Mouse (Mus musculus) forebrain, postnatal 0 days (tissue): Measurements from ENCODE around the gene Tspan3. TPM values are rescaled to one million over a fixed set of nuclear protein-coding genes. Genes with fewer than 3 reads are reported as not detected.
A peak's percentile ranks its signal among the peaks of the same experiment; 100 is the strongest.

Source experiments
- ATAC-seq: fragments of 200-750 bp; cut with Nextera tagmentation; 2 replicates; pipeline ENCODE4 v1.8.0; 2017; ENCODE audit warnings: mild to moderate bottlenecking, moderate library complexity
- DNase-seq: peaks from one replicate; pipeline ENCODE4 v3.0.0-alpha.2; 2015
- H3K27ac ChIP-seq: fragments of 300-500 bp; sonication (generic); 2 replicates; pipeline ENCODE4 v1.5.1; 2014; ENCODE audit warnings: low read depth, mild to moderate bottlenecking, antibody characterized with exemption, low read length, moderate library complexity, mixed read lengths
- H3K27me3 ChIP-seq: fragments of 300-500 bp; sonication (generic); 2 replicates; pipeline ENCODE4 v1.6.1; 2014; ENCODE audit warnings: mild to moderate bottlenecking, low read length, mixed read lengths; ENCODE audit not compliant: insufficient read depth
- H3K36me3 ChIP-seq: fragments of 300-500 bp; sonication (generic); 2 replicates; pipeline ENCODE4 v1.6.1; 2014; ENCODE audit warnings: mild to moderate bottlenecking, moderate library complexity; ENCODE audit not compliant: insufficient read depth
- H3K4me1 ChIP-seq: fragments of 300-500 bp; sonication (generic); 2 replicates; pipeline ENCODE4 v1.6.1; 2014; ENCODE audit warnings: antibody characterized with exemption; ENCODE audit not compliant: insufficient read depth
- H3K4me2 ChIP-seq: fragments of 300-500 bp; sonication (generic); 2 replicates; pipeline ENCODE4 v1.6.1; 2014; ENCODE audit warnings: low read depth, mild to moderate bottlenecking, moderate library complexity
- H3K4me3 ChIP-seq: fragments of 300-500 bp; sonication (generic); 2 replicates; pipeline ENCODE4 v1.5.1; 2014; ENCODE audit warnings: low read depth, low read length, mixed read lengths
- H3K9ac ChIP-seq: fragments of 300-500 bp; sonication (generic); 2 replicates; pipeline ENCODE4 v1.6.1; 2014; ENCODE audit warnings: mild to moderate bottlenecking
- H3K9me3 ChIP-seq: fragments of 300-500 bp; sonication (generic); 2 replicates; pipeline ENCODE4 v1.6.1; 2016; ENCODE audit warnings: low read length
- CTCF ChIP-seq: sonication (generic); IDR thresholded peaks from 2 replicates; pipeline ENCODE4 v1.5.1; 2016; ENCODE audit warnings: antibody characterized with exemption, control low read depth, low read depth
- WGBS: fragments of 180-500 bp; shearing (Covaris S2); extraction: QIAGEN DNeasy Blood & Tissue Kit; methylation state at CpG from one replicate; pipeline ENCODE4 v1.1.7; 2014; 5-methylcytosine and 5-hydroxymethylcytosine counted together
- polyA plus RNA-seq: library from polyadenylated mRNA; unstranded; fragments of >200 nt; fragmentation: Nextera tagmentation; extraction: Ambion mirVana; gene quantifications from 2 replicates; pipeline ENCODE4 v1.2.1, GENCODE M21; 2015
- total RNA-seq: library from RNA; depleted of rRNA; stranded (reverse); fragments of >200 nt; gene quantifications from 2 replicates; pipeline ENCODE4 v1.2.3, GENCODE M21; 2014

Tspan3 gene
- total and polyA plus RNA-seq, 2 experiments from 2014 or later: 430 to 649 TPM

DNA sequence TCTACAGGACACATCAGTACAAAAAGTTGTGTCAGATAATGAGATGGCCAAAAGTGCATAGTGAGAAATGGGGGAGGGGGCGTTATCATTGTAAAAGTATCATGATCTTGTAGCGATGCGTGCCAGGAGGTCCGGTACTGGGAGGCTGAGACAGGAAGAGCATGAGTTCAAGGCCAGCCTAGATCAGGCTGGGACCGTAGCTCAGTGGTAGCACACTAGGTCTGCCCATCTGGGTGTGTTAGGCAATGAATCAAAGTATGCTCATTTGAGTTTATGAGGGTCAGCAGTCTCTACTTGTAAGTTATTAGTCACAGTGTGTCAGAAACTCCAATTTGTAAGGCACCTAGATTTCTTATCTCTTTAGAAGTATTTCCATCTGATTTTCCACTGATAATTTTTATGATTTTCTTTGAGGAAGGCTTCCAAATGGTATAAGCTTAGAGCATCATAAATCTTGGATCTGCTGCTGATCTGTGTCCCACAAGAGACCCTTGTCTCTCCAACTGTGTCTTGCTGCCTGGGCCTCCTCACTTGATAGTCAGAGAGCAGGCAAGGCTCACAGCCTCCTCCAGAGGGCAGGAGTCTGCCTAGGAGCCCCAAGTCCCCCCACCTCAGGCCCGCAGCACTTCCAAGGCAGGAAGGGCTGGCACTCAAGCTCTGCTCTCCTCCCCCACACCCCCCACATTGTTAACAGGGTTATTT, 14.3 kb upstream of the Tspan3 start:
- 80% methylated on average over 6 of the region's 6 CpGs for WGBS
- ATAC-seq (peak; percentile 70; the same call in 1 of the 2 replicates), DNase-seq (peak; percentile 33)
- Histone ChIP-seq H3K27ac (no peak overlapping the region), H3K9me3 (no peaks in the 10 kb centered on the region), H3K4me1 (peaks cover 4% of the 10 kb centered on the region; the same call in 1 of the 2 replicates), H3K36me3 (no peaks in the 10 kb centered on the region), H3K4me2 (no peak overlapping the region), H3K9ac (no peak overlapping the region), H3K27me3 (no peaks in the 10 kb centered on the region), H3K4me3 (no peak overlapping the region)
- TF ChIP-seq CTCF: peak; percentile 47

DNA sequence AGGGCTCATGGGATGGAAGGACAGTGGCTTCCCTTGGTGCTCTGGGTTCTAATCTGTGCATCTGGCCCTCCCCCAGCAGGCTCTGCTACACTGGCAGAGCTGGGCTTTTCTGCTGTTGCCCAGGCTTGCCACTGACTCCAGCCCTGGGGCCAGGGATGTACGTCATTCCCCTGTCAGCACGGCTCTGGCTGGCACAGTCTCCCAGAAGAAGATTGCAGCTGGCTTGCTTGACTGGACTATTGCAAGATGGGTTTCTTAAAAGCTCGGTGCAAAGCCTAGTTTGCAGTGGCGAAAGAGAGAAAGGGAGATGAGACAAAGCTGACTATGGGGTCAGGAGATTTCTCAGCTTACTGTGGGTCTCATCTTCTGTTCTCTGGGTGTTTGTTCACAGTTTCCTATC, 12.1 kb upstream of the Tspan3 start:
- Histone ChIP-seq H3K27me3 (no peaks in the 10 kb centered on the region), H3K36me3 (no peaks in the 10 kb centered on the region), H3K9ac (no peak overlapping the region), H3K27ac (no peak overlapping the region), H3K4me2 (no peak overlapping the region), H3K4me1 (peaks cover 4% of the 10 kb centered on the region; the same call in 1 of the 2 replicates), H3K4me3 (no peak overlapping the region), H3K9me3 (no peaks in the 10 kb centered on the region)
- no peak for TF ChIP-seq CTCF
- DNase-seq: no peak
- no peak for ATAC-seq
- WGBS: 80% methylated on average over 4 of the region's 4 CpGs

DNA sequence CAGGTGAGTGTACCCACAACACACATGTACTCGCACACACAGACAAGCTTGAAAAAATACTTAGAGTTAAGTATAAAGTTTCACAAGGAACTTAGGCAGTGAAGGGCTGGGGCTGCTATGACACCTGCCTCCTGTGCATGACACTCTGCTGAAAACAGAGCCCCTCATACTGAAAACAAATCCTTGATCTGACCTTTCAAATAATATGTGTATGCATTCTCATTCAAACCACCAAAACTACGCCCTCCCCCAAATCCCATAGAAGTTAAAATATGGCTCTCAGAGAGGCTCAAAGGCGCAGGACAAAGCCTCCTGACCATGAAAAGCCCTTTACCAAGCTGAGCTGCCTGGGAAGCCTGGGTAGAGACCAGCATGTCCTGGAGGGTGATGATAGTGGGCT, 10.0 kb upstream of the Tspan3 start:
- Histone ChIP-seq H3K4me1 (peaks cover 2% of the 10 kb centered on the region; the same call in 1 of the 2 replicates), H3K4me3 (no peak overlapping the region), H3K4me2 (no peak overlapping the region), H3K27ac (no peak overlapping the region), H3K9ac (no peak overlapping the region), H3K27me3 (no peaks in the 10 kb centered on the region), H3K9me3 (no peaks in the 10 kb centered on the region), H3K36me3 (no peaks in the 10 kb centered on the region)
- DNase-seq (no peak), ATAC-seq (no peak)
- WGBS: 88% methylated on average over 3 of the region's 3 CpGs
- TF ChIP-seq CTCF: no peak

DNA sequence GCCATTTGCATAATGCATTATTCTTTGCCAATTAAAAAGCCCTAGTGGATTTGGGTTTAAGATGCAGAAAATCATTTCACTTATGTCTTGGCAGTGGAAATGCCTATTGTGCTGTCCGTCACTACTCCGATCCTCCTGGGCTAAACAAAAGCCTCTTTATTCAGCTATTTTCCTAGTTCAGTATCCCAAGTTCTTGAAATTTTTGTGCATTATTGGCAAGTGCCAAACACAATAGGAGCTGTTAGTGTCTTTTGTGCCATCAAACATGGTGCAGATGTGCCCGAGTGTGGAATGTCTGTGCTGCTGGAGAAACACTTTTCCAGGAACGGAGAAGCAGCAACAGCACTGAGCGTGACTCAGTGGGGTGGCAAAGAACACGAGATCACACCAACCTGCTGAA, 2.4 kb upstream of the Tspan3 start:
- H3K4me1 ChIP-seq: no peaks in the 10 kb centered on the region; the same call in 1 of the 2 replicates
- 8% methylated on average over 6 of the region's 6 CpGs for WGBS
- peak overlapping the region; percentile 23; the same call in 1 of the 2 replicates for H3K4me2 ChIP-seq
- H3K9ac ChIP-seq: no peak overlapping the region
- DNase-seq (no peak), ATAC-seq (peak; percentile 43; the same call in 1 of the 2 replicates)
- no peaks in the 10 kb centered on the region for H3K36me3 ChIP-seq
- no peaks in the 10 kb centered on the region for H3K27me3 ChIP-seq
- H3K27ac ChIP-seq: no peak overlapping the region
- TF ChIP-seq CTCF: no peak
- H3K9me3 ChIP-seq: no peaks in the 10 kb centered on the region
- no peak overlapping the region for H3K4me3 ChIP-seq

DNA sequence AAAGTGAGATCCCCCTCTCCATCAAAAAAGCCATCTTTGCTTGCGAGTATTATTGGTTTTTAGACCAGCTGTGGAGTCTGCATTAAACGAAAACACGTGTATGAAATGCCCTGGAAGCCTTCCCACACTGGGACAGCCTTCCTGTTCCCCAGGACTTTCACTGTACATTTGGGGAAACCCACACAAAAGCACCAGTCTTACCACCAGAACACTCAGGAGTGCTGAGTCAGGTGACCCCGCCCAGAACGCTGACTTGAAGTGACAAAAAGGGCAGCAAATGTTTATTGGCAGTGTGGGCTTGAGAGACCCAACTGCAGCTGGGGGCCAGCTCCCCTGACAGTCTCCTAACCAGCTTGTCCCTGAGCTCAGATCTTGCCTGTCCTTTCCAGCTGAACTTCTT, 884 bp upstream of the Tspan3 start:
- H3K9ac ChIP-seq: no peak overlapping the region
- H3K4me2 ChIP-seq: no peak overlapping the region
- no peaks in the 10 kb centered on the region for H3K9me3 ChIP-seq
- peaks cover 4% of the 10 kb centered on the region for H3K4me1 ChIP-seq
- no peak for TF ChIP-seq CTCF
- no peaks in the 10 kb centered on the region for H3K27me3 ChIP-seq
- H3K36me3 ChIP-seq: no peaks in the 10 kb centered on the region
- WGBS: 60% methylated on average over 5 of the region's 5 CpGs
- ATAC-seq (no peak), DNase-seq (no peak)
- H3K4me3 ChIP-seq: no peak overlapping the region
- H3K27ac ChIP-seq: no peak overlapping the region

DNA sequence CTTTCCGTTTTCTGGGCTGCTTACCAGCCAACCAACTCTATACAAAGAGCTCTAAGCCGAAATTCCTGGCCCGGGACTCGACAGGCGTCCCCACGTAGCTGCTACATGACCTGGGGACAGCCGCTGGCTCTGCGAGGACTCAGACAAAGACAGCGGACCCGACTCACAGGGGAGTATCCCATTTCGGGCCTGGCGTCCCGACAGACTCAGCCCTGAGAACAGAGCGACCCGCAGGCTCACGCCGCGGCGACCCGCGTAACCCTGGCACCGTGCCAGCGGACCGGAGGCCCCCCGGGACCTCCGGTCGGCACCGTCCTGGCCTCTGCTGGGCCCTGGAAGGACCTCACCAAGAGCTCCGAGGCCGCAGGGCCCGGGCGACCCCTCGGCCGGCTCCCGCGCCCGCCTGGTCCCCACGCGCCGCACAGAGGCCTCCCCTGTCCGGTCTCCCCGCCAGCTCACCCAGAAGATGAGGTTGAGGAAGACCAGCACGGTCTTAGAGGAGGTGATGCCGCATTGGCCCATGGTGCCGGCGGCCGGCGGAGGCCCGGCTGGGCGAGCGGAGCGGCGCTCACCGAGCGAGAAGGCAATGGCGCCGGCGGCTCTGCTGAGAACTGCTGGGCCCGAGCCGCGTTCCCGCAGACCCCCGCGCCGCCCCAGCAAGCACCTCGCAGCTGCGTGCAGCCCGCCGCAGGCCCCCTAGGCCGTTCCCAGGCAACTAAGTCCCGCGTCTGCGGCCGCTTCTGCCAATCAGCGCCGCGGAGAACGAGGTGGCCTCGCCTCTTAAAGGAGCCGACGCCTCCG, 4.7 kb downstream of the Tspan3 start:
- H3K4me3 ChIP-seq: peak overlapping the region; percentile 99
- no peak for TF ChIP-seq CTCF
- H3K36me3 ChIP-seq: no peaks in the 10 kb centered on the region
- peak overlapping the region; percentile 98 for H3K27ac ChIP-seq
- peak overlapping the region; percentile 100 for H3K9ac ChIP-seq
- H3K4me2 ChIP-seq: peak overlapping the region; percentile 64
- H3K27me3 ChIP-seq: no peaks in the 10 kb centered on the region
- peak; percentile 97 for DNase-seq
- H3K9me3 ChIP-seq: no peaks in the 10 kb centered on the region
- under 1% methylated on average over 78 of the region's 82 CpGs for WGBS
- H3K4me1 ChIP-seq: peaks cover 23% of the 10 kb centered on the region
- ATAC-seq: peak; percentile 99

DNA sequence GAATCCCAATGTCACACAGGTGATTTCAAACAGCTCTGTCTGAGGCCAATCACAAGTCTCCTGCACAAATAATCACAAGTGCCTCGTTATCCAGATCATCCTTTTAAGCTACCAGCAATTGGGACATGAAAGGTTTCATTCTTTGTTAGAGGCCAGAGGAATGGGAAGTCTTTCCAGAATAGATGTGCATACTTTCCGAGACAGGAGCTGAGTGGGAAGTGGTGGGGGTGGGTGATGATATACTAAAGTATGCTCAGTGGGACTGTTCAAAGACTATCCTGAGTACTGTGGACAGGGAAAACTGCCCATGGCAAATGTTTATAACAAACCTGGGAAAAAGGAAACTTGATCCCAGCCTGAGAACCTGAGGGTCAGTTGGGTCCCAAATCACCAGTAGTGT, 5.8 kb downstream of the Tspan3 start:
- Histone ChIP-seq H3K27me3 (no peaks in the 10 kb centered on the region), H3K4me2 (peak overlapping the region; percentile 64), H3K4me3 (peak overlapping the region; percentile 99), H3K9me3 (no peaks in the 10 kb centered on the region), H3K36me3 (no peaks in the 10 kb centered on the region), H3K9ac (peak overlapping the region; percentile 100), H3K4me1 (peaks cover 23% of the 10 kb centered on the region), H3K27ac (no peak overlapping the region)
- DNase-seq (no peak), ATAC-seq (no peak)
- WGBS: 1% methylated on average over 2 of the region's 2 CpGs
- TF ChIP-seq CTCF: no peak
